Mouse (Mus musculus) intestine, embryonic 15.5 days (tissue): ENCODE measurements around the gene Wdr26. TPM values are rescaled to one million over a fixed set of nuclear protein-coding genes. Genes with fewer than 3 reads are reported as not detected.

Experiments
- ATAC-seq: fragments of 200-750 bp; cut with Nextera tagmentation; 2 replicates; pipeline ENCODE4 v1.8.0; 2017; ENCODE audit warnings: moderate TSS enrichment, moderate library complexity
- H3K27ac ChIP-seq: fragments of 300-500 bp; sonication (generic); 2 replicates; pipeline ENCODE4 v1.5.1; 2015; ENCODE audit warnings: mild to moderate bottlenecking, inconsistent platforms
- H3K27me3 ChIP-seq: fragments of 300-500 bp; sonication (generic); replicated peaks from 2 replicates; pipeline ENCODE4 v1.6.1; 2015; ENCODE audit warnings: inconsistent platforms
- H3K36me3 ChIP-seq: fragments of 300-500 bp; sonication (generic); 2 replicates; pipeline ENCODE4 v1.6.1; 2015; ENCODE audit warnings: inconsistent platforms
- H3K4me1 ChIP-seq: fragments of 300-500 bp; sonication (generic); replicated peaks from 2 replicates; pipeline ENCODE4 v1.6.1; 2015; ENCODE audit warnings: inconsistent platforms
- H3K4me2 ChIP-seq: fragments of 300-500 bp; sonication (generic); replicated peaks from 2 replicates; pipeline ENCODE4 v1.6.1; 2015; ENCODE audit warnings: mild to moderate bottlenecking, inconsistent platforms
- H3K4me3 ChIP-seq: fragments of 300-500 bp; sonication (generic); replicated peaks from 2 replicates; pipeline ENCODE4 v1.5.1; 2015; ENCODE audit warnings: inconsistent platforms
- H3K9ac ChIP-seq: fragments of 300-500 bp; sonication (generic); 2 replicates; pipeline ENCODE4 v1.6.1; 2015; ENCODE audit warnings: inconsistent platforms
- H3K9me3 ChIP-seq: fragments of 300-500 bp; sonication (generic); 2 replicates; pipeline ENCODE4 v1.6.1; 2016; ENCODE audit warnings: inconsistent platforms
- WGBS: fragments of 180-500 bp; shearing (Covaris S2); methylation state at CpG from one replicate; pipeline ENCODE4 v1.1.7; 2015; 5-methylcytosine and 5-hydroxymethylcytosine counted together
- polyA plus RNA-seq: library from polyadenylated mRNA; unstranded; fragments of >200 nt; fragmentation: Nextera tagmentation; extraction: Ambion mirVana; gene quantifications from 2 replicates; pipeline ENCODE4 v1.2.1, GENCODE M21; 2015

The Wdr26 gene
- polyA plus RNA-seq, 1 experiment from 2014 or later = 33.0 TPM

DNA sequence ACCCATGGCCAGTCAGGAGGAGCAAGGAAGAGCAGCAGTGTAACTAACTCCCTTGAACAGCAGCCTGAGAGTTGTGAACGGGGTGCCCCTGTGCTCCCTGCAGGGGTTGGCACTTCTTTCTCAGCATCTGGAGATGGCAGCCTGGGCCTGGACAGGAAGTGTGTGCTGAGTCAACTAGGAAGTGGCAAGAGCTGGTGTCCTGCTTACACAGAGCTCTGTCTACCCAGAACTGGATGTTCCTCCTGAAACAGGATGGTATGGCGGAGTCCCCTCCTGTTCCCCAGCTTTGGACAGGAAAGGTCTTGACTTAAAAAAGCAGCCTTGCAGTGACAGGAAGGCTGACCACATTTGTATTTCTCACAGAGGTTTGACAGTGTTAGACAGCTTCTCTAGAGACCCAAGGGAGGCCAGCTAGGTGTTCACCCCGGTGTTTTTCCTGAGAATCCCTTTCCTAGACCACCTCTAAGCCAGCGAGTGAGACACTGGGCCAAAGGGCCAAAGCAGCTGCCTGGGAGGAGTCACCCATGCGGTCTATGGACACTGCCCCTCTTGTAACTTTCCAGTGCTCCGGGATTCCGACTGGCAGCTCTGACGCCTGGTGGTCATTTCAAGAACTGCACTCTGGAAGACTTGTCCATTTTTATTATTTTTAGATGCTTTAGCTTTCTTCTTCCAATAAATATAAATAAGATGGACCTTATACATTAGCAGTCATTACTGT, 20.7 kb upstream of the Wdr26 start:
- H3K4me2 ChIP-seq = no peak overlapping the region
- 31% methylated on average over 8 of the region's 8 CpGs for WGBS
- no peaks in the 10 kb centered on the region for H3K9me3 ChIP-seq
- H3K9ac ChIP-seq = no peak overlapping the region
- peaks cover 16% of the 10 kb centered on the region for H3K4me1 ChIP-seq
- H3K27ac ChIP-seq = no peak overlapping the region
- ATAC-seq = peak; percentile 44; the same call in 1 of the 2 replicates
- no peaks in the 10 kb centered on the region for H3K36me3 ChIP-seq
- H3K4me3 ChIP-seq = no peak overlapping the region
- no peaks in the 10 kb centered on the region for H3K27me3 ChIP-seq

DNA sequence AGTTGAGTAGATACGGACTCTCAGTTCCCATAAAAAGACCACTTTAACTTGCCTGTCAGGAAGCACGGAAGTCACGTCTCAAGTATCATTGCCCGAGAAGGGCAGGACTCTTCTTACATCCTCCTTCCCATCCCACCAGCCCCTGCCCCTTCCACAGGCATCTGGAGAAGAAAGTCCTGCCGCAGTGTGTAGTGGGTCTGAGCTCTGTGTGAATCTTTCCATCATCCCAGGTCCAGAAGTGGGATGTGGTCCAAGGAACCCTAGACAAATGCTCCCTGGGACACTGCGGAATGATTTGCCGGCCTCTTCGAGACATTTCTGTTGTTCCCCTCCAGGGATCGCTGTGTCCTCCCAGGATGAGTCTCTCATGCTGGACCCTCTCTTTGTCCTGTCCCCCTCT, 20.0 kb upstream of the Wdr26 start:
- no peak overlapping the region for H3K4me3 ChIP-seq
- H3K4me1 ChIP-seq = peaks cover 16% of the 10 kb centered on the region
- no peak for ATAC-seq
- no peak overlapping the region for H3K9ac ChIP-seq
- H3K36me3 ChIP-seq = no peaks in the 10 kb centered on the region
- H3K9me3 ChIP-seq = no peaks in the 10 kb centered on the region
- no peak overlapping the region for H3K27ac ChIP-seq
- WGBS = 82% methylated on average over 9 of the region's 9 CpGs
- H3K4me2 ChIP-seq = no peak overlapping the region
- H3K27me3 ChIP-seq = no peaks in the 10 kb centered on the region

DNA sequence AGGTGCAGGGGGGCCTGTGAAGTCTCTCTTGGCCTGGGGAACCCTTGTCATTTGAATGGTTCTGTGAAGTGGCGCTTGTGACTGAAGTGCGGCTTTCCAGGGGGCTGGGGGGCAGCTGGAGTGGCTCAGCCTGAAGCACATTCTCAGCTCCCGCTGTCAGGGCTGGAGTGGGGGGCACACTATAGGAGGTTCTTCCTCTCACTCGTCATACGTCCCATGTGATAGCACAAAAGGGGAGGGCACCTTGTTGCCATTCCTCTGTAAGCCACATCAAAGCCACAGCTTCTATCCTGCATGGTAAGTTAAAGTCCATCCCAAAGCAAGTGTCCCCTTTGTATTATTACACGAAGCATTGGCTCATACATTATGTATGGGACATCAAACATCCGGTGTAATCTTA, 19.5 kb upstream of the Wdr26 start:
- H3K4me2 ChIP-seq = no peak overlapping the region
- no peak overlapping the region for H3K9ac ChIP-seq
- no peaks in the 10 kb centered on the region for H3K27me3 ChIP-seq
- no peak for ATAC-seq
- peaks cover 16% of the 10 kb centered on the region for H3K4me1 ChIP-seq
- WGBS = 71% methylated on average over 7 of the region's 7 CpGs
- no peak overlapping the region for H3K4me3 ChIP-seq
- H3K9me3 ChIP-seq = no peaks in the 10 kb centered on the region
- no peaks in the 10 kb centered on the region for H3K36me3 ChIP-seq
- H3K27ac ChIP-seq = no peak overlapping the region

DNA sequence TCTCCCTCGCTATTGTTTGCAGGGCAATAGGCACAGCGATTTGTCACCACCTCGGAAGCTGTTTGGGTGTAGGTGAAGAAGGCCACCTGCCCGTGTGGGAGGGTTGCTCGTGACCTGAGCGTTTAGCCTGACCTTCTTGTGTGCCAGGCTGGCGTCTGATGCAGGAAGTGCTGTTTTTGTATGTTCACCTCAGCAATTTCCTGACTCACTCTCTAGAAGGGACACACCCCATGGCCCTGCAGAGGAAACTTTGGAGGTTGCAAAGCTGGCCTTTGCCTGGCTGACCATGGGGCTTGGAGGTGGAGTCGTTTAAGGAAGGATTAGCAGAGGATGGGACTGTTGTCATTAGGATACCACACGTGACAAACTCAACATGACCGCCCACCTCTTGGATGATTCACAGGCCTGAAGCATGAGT, 18.9 kb upstream of the Wdr26 start:
- no peak overlapping the region; the same call in 1 of the 2 replicates for H3K4me2 ChIP-seq
- H3K9me3 ChIP-seq = no peaks in the 10 kb centered on the region
- H3K4me3 ChIP-seq = no peak overlapping the region
- H3K36me3 ChIP-seq = no peaks in the 10 kb centered on the region
- WGBS = 21% methylated on average over 10 of the region's 10 CpGs
- no peak overlapping the region for H3K9ac ChIP-seq
- H3K27me3 ChIP-seq = no peaks in the 10 kb centered on the region
- no peak overlapping the region for H3K27ac ChIP-seq
- H3K4me1 ChIP-seq = peaks cover 16% of the 10 kb centered on the region
- ATAC-seq = peak; percentile 51

DNA sequence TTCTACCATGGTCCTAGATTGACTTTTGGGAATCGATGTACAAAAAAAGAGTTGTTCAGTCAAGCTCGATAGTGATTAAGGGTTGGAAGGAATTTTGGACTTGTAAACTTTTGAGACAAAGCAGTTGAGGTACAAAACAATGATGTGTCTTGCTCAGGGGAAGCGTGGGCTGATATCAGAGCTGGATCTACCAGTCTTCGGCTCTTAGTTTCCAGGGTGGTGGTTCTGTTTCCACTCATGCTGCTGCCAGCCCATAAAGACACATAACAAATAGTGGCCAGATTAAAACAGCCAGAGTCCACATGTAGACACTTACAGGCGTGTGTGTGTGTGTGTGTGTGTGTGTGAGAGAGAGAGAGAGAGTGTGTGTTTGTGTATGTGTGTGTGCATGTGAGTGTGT, 17.2 kb upstream of the Wdr26 start:
- WGBS = 76% methylated on average over 5 of the region's 5 CpGs
- ATAC-seq = no peak
- H3K4me3 ChIP-seq = no peak overlapping the region
- H3K9me3 ChIP-seq = no peaks in the 10 kb centered on the region
- H3K27me3 ChIP-seq = no peaks in the 10 kb centered on the region
- no peak overlapping the region for H3K27ac ChIP-seq
- H3K9ac ChIP-seq = no peak overlapping the region
- H3K4me2 ChIP-seq = no peak overlapping the region
- H3K36me3 ChIP-seq = no peaks in the 10 kb centered on the region
- peaks cover 11% of the 10 kb centered on the region for H3K4me1 ChIP-seq

DNA sequence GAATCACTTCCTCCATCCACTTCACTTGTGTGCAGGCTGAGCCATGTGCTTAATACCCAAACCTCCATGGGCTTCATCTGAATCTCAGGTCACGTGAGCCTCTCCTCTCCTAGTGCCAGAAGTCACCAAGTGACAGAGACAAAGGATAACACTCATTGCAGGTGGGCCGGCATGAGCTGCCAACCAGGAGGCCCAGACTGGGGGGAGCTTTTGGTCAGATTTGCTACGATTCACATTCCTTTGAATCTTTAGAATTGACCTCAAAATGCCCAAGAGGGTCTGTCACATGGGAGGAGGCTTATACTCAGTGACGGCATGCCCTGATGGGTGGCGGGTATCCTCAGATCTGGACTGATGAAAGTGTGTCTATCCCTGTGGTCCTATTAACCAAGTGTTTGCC, 16.8 kb upstream of the Wdr26 start:
- H3K9ac ChIP-seq = no peak overlapping the region
- WGBS = 75% methylated on average over 5 of the region's 5 CpGs
- no peak overlapping the region for H3K27ac ChIP-seq

DNA sequence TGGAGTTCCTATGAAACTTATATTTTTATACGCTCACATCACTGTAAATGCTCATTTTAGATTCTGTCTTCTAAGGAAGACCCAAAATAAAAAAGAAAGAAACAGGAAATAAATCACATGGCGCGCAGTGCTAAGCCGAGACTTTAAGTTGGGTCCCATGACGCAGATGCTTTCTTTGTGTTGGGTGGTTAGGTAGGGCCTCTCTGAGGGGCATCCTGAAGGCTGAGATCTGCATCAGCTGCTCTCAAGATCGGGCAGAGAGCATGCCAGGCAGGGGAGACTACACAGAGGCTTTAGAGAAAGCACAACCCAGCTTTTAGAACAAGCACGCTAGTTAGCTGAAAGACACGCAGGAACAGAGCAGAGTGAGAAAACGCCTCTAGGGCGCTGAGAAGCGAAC, 16.0 kb upstream of the Wdr26 start:
- H3K36me3 ChIP-seq = no peaks in the 10 kb centered on the region
- H3K9ac ChIP-seq = no peak overlapping the region
- no peaks in the 10 kb centered on the region for H3K9me3 ChIP-seq
- no peaks in the 10 kb centered on the region for H3K27me3 ChIP-seq
- H3K27ac ChIP-seq = no peak overlapping the region
- no peak overlapping the region for H3K4me3 ChIP-seq
- peaks cover 9% of the 10 kb centered on the region; the same call in 1 of the 2 replicates for H3K4me1 ChIP-seq
- WGBS = 87% methylated on average over 11 of the region's 11 CpGs
- H3K4me2 ChIP-seq = no peak overlapping the region
- no peak for ATAC-seq

More for the DNA sequence above, 16.8 kb upstream of the Wdr26 start:
- Histone ChIP-seq H3K9me3 (no peaks in the 10 kb centered on the region), H3K4me2 (no peak overlapping the region), H3K27me3 (no peaks in the 10 kb centered on the region), H3K4me3 (no peak overlapping the region), H3K4me1 (peaks cover 9% of the 10 kb centered on the region; the same call in 1 of the 2 replicates), H3K36me3 (no peaks in the 10 kb centered on the region)
- no peak for ATAC-seq

DNA sequence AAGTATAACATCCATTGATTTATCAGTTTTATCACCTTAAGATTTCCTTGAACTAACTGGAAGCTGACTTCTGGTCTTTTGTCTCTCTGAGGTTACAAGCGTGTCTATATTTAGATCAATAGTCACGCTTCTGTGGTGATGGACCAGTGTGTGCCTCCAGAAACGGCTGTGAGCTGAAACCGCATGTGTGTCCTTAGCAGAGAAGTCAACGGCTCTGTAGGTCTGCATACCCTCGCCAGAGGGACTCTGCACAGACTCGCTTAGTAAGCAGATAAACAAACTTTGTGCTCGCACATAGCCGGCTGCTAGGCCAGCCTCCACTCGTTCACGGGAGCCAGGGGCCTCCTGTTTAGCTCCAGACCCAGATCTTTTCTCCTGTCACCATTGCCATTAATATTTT, 15.0 kb upstream of the Wdr26 start:
- ATAC-seq = no peak
- WGBS = 39% methylated on average over 11 of the region's 11 CpGs

DNA sequence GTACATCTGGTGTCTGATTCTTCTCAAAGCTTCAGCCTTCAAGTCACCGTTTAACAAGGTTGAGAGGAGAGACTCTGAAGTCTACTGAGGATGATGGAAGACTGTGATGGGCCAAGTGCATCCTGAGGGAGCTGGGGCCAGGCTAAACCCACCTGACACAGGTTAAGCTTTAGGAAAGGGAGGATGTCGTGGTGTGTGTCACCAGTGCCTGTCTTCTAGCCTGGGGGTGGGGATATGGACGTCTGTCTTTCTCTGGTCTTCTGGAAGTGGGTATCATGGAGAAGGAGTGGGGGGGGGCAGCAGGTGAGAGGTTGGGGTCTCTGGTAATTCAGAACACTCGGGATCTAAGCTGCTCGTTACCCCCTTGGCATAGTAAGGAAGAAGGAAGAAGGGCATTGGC, 13.5 kb upstream of the Wdr26 start:
- Histone ChIP-seq H3K9ac (no peak overlapping the region), H3K36me3 (no peaks in the 10 kb centered on the region), H3K27me3 (no peaks in the 10 kb centered on the region), H3K9me3 (no peaks in the 10 kb centered on the region), H3K4me3 (no peak overlapping the region), H3K4me2 (no peak overlapping the region), H3K4me1 (no peaks in the 10 kb centered on the region), H3K27ac (no peak overlapping the region)
- 78% methylated on average over 5 of the region's 5 CpGs for WGBS
- ATAC-seq = no peak

More for the DNA sequence above, 15.0 kb upstream of the Wdr26 start:
- Histone ChIP-seq H3K4me3 (no peak overlapping the region), H3K4me1 (peaks cover 9% of the 10 kb centered on the region; the same call in 1 of the 2 replicates), H3K27me3 (no peaks in the 10 kb centered on the region), H3K9ac (no peak overlapping the region), H3K36me3 (no peaks in the 10 kb centered on the region), H3K9me3 (no peaks in the 10 kb centered on the region), H3K27ac (no peak overlapping the region), H3K4me2 (no peak overlapping the region)

DNA sequence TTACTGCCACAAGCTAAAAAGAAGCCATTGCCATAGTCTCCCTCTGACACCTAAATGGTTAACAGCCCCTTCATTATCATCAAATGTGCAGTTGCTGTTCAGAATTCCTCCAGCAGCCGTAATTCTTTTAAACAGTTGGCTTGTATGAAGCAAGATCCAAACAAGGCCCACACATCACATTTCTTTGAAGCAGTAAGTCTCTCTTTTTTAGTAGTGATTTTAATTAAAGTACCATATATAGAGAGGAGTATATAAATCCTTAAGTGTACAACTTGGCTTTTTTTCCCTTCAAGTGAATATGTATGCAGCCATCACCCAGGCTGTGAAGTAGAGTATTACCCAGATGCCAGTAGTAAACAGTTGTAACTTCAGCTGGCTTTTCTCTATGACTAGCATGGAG, 10.2 kb upstream of the Wdr26 start:
- WGBS = 40% methylated on average over 1 of the region's 1 CpGs
- no peaks in the 10 kb centered on the region for H3K4me1 ChIP-seq
- H3K9ac ChIP-seq = no peak overlapping the region
- H3K36me3 ChIP-seq = no peaks in the 10 kb centered on the region
- H3K27ac ChIP-seq = no peak overlapping the region
- no peaks in the 10 kb centered on the region for H3K9me3 ChIP-seq
- H3K4me3 ChIP-seq = no peak overlapping the region
- no peak overlapping the region for H3K4me2 ChIP-seq
- H3K27me3 ChIP-seq = no peaks in the 10 kb centered on the region
- no peak for ATAC-seq

DNA sequence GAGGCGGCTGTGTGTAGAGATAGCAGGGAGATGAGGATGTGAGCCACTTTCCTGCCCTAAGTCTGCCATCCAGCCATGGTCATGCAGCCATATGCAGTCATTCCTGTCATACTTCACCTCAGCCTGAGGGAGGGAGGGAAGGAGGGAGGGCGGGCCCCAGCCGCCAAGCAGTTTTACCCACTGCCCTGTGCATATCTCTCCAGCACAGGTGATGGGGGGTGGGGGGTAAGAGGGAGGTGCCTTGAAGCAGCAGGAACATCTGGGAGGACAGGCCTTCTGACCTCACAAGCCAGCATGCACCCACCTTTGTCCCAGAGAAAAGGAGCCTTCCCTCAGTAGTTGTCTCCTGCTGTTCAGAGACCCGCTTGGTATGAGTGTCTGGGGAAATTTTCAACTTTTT, 4.5 kb upstream of the Wdr26 start:
- Histone ChIP-seq H3K4me3 (no peak overlapping the region), H3K9ac (no peak overlapping the region), H3K36me3 (no peaks in the 10 kb centered on the region), H3K27ac (no peak overlapping the region), H3K9me3 (no peaks in the 10 kb centered on the region), H3K4me1 (peaks cover 5% of the 10 kb centered on the region; the same call in 1 of the 2 replicates), H3K4me2 (no peak overlapping the region), H3K27me3 (no peaks in the 10 kb centered on the region)
- peak; percentile 24; the same call in 1 of the 2 replicates for ATAC-seq
- WGBS = 65% methylated on average over 4 of the region's 4 CpGs

DNA sequence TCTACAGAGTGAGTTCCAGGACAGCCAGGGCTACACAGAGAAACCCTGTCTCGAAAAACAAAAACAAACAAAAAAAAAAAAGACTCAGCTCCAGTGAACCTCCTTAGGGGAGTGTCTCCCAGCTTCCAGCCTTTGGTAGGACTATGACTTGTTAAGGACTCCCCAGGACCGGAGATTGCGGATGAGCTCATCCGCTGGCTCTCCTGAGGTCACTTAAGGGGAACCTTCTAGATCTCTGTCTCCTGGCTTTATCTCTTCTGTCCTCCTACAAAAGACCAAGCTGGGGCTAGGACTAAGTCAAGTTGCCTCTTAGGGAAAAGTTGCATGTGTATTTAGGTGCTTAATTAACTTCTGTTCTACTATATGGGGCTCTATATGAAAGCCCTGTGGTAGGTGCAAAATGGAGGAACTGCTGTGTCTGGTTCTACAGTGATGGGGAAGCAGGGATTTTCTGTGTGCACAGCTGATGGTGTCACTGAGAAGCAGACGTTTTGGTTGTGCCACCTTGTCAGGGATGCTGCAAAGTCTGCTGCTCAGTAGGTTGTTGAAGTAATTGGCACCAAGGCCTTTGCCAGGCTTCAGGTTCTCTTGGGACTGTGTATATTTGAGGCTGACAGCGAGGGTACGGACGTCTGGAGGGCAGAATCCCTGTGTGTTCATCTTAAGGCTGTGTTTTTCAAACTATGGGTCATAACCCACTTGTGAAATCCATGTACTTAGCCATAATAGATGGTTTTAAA, 2.7 kb upstream of the Wdr26 start:
- Histone ChIP-seq H3K4me2 (no peak overlapping the region), H3K36me3 (no peaks in the 10 kb centered on the region), H3K4me3 (no peak overlapping the region), H3K27me3 (no peaks in the 10 kb centered on the region), H3K9ac (no peak overlapping the region), H3K4me1 (peaks cover 5% of the 10 kb centered on the region; the same call in 1 of the 2 replicates), H3K9me3 (no peaks in the 10 kb centered on the region), H3K27ac (no peak overlapping the region)
- ATAC-seq = no peak
- 84% methylated on average over 8 of the region's 8 CpGs for WGBS
